Mouse (Mus musculus) hindlimb bud, embryonic 11.5 days (tissue): ENCODE data around the gene Mfsd14b.

Experiments used
- DNase-seq: peaks from one replicate; pipeline ENCODE4 v3.0.0-alpha.2; 2012; ENCODE audit warnings: low read depth, low spot score; ENCODE audit errors: extremely low spot score

Mfsd14b gene

DNA sequence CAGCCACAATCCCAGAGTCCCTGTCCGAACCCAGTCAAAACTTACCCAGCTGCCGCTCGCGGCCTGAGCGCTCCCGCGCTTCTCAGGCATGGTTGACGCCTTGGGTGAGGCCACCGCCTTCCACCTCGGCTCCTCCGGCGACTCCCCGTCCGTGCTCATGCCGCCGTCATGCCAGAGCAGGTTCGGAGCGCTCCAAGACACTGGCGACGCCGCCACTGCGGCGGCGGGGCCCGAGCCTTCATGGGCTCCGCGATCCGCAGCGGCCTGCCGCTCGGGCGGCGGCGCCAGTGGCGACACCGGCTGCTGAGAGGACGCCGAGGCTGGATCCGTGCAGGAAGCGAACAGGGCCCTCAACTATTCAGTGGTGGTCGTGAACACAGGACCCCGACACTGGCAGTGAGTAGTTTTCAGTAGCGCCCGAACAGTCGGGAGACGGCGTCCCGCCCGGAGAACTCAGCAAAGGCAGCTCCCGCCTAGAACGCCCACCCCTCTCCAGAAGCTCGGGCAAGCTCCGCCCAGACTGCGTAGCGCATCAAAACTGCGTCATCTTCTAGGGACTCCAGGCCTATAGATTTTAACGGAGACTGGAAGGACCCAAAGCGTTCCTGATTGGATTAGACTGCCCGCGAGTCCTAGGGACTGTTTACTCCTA is at the start of gene Mfsd14b:
Mfsd14b (minus strand) TSS at position 517 of the 652 bp plus-strand sequence.
- peak; percentile 82 for DNase-seq

DNA sequence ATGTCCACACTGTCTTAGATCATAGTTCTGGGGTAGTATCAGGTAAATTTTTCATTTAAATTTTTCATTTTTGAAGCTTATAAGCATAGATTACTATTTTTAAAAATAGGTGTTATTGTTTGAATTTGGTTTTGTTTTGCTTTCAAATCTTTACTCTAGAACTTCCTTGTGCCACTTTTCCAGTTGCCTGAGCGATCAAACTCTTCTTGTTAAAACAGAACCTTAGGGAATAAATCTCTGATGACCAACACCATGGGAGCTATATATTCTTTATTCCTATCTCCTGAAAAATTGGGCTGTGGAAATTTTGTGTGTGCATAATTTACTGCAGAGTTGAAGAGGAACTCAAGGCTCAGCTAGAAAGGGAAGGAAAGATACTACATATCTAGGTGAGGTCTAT is 37.2 kb upstream of the Mfsd14b start, which contains the start of gene Olfr466:
Olfr466 (plus strand) TSS at position 301 of the 400 bp plus-strand sequence.
- DNase-seq = no peak

- no peak for DNase-seq
Observed at GRCm38 (mm10) chr13:65137789-65138188, 25.0 kb upstream of the Mfsd14b start, which contains the start of gene Olfr465-ps1. TSS of gene Olfr465-ps1 (plus strand) at chr13:65138089.

- no peak for DNase-seq
Observed at GRCm38 (mm10) chr13:65127063-65127847, 14.5 kb upstream of the Mfsd14b start.

- DNase-seq = no peak
Observed at GRCm38 (mm10) chr13:65122111-65122510, 9.3 kb upstream of the Mfsd14b start.

GRCm38 (mm10) chr13:65120984-65121383 is 8.2 kb upstream of the Mfsd14b start:
- DNase-seq = no peak

DNA sequence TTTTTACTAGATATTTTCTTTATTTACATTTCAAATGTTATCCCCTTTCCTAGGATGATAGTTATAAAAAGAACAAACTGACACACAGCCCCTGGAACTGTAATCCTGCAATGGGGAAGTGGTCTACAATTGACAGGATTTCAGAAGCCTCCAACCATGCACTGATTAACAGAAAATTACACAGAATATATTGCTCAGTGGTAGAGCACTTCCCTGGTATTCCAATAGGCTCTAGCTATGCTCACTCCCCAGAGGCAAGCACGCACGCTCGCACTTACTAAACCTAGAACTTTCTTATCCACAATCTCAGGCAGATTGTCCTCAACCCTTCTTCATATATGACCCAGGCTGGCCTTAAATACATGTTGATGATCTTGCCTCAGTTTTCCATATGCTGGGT is 464 bp upstream of the Mfsd14b start:
- no peak for DNase-seq

- DNase-seq = no peak
Observed at GRCm38 (mm10) chr13:65111961-65112360, 814 bp downstream of the Mfsd14b start.

DNA sequence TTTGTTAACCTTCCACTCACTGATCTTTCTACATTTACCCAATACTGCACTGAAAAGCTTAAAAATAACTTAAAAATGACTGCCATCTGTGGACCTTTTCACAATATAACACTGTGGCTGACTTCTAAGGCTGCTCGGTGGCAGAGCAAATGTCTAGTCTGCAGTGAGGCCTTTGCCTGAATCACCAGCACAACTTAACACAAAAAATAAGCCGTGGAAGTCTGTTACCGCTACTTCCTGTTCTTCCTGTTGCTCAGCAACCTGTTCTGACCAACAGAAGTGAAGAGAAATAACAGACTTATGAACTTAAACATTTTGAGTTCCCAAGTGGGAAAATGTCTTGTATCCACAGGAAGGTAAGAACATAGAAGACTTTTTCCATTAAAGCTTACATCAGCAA is 11.5 kb downstream of the Mfsd14b start:
- no peak for DNase-seq

DNA sequence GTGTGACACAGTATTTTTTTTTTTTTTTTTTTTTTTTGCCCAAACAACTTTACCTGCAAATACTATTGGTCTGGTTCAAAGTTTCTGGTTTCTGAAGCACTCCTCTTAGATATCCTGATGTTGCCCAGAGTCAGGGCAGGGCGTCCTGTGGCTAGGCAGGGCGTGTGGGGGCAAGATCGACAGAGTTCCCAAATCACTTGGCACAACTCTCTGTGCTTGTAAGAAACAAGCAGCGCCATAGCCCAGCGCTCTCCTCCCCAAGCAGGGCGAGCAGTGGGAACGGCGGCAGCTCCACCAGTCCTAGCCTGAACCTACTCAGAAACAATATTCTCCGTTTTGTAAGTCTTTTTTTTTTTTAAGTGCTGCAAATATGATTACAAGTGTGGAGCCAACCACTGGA is 12.1 kb downstream of the Mfsd14b start:
- no peak for DNase-seq

DNA sequence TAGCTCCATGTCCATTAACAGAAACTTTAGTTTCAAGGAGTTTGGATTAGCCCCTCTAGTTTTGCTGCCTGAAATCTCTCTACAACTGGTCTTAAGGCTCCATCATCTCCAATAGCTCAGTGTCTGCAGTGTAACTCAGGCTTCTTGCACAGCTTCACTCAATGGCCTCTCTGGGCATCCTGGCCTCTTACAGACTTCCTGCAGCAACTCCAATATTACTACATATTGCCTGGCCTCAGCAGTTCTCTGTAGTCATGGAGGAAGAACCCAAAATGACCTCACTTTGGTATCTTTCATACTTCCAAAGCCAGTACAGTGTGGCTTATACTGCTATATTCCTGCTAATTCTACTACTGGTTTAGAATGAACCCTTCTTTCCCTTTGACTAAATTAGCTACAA is 15.8 kb downstream of the Mfsd14b start:
- DNase-seq = no peak

GRCm38 (mm10) chr13:65095923-65096322 is 16.9 kb downstream of the Mfsd14b start:
- no peak for DNase-seq

GRCm38 (mm10) chr13:65069969-65070368 is 42.8 kb downstream of the Mfsd14b start:
- no peak for DNase-seq

DNA sequence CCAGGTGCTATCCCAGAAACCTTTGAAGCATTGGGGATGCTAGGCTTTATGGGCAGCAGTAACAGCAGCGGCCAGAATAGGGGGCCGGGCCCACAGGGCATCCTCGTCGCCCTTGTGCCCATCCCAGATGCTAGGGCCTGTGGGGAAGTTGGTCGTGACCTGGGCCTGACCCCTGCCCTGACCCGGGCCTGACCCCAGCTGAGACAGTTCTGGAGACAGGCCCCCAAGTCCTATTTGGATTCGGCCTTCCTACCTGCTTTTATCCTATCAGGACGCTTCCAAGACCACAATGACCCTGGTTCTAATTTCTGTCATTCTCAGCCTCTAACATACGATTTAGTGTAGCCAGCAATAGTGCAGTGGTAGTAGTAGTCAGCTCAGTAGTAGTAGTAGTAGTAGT is 60.1 kb downstream of the Mfsd14b start, which contains the start of gene Prss47:
Prss47 (minus strand) TSS at position 101 of the 400 bp plus-strand sequence.
- DNase-seq = no peak

DNA sequence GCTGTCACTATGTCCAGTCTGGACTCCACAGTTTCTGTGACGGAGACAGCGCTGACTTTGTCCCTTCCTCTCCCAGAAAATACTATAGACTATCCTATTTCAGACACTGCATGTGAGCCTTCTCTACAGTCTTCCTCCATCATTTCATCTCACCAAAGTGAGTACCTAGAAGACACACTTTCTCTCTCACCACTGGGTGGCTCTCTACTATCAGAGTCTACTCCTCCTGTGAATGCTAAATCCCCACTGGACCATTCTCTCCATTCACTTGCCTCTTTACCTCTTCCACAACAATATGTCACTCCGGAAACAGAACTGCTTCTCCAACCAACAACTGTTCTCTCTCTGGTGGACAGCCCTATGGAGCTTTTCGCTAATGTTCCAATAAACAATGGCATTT is 77.7 kb downstream of the Mfsd14b start:
- no peak for DNase-seq

DNA sequence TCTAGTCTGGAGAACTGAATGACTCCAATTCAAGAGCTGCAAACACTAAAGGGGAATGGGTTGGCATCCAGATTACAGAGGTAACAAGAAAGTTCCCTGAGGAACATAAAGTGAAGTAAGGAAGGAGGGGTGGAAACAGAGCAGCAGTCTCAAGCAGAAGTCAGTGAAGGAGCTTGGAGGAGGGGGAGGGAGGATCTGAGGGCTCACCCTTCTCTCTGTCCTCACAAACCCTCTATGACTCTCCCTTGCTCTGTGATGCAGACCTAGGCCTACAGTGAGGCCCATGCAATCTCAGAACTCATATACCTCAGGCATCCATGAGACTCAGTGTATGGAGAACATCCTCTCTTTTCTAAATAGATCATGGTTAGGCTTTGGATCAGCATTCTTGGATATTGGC is 80.0 kb downstream of the Mfsd14b start, which contains the start of gene Spata31d1c:
Spata31d1c (plus strand) TSS at position 301 of the 400 bp plus-strand sequence.
- DNase-seq = no peak
